Mouse (Mus musculus): ENCODE results near the gene Tmem139.

The Tmem139 gene

DNA sequence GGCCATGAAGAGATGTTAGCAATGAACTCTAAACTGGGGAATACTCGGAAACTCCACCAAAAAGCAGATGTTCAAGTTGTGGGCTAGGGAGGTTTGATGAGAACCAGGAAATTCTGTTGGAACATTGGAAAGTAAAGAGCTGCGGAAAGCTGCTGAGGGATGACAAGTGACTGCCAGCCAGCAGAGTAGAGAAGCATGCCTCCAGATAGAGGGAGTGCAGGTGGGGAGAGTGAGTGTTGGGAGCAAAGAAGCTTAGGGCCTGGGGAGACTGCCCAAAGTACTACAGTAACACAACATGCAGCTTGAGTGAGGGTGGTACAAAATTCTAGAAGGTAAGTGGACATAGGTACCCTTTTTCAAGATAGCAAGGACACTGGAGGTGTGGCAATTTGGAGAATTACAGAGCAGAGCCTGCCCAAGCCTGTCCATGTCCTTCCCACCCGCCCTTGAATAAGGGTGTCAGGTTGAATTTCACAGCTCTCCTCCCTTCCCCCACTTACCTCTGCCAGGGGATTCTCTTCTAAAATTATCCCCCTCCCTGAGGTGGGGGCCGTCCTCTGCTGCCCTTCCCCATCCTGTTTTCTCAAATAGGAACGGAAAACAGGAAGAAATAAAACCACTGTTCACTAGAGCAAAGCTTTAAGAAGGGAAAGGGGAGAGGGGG, 21.2 kb downstream of the Tmem139 start:
- no peak for DNase-seq (ENCODE audit: low spot score)

DNA sequence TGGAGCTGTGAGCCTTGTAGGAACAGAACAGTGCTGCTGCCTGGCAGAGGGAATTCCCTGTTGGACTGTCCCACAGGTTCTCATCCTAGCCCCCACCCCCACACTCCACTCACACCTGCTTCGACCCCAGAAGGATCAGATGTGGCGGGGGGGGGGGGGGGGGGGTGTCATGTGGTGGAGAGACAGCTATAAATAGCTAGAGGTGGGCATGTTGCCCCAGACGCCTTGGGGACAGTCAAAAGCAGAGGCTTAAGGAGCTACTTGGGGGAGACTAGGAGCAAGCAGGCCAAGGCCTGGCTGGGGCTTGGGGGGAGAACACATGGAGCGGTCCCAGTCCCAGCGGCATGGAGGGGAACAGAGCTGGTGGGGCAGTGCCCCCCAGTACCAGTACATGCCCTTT, 24.7 kb downstream of the Tmem139 start, which contains the start of gene Clcn1:
Gene Clcn1 (plus strand): TSS at position 238 of the 400 bp plus-strand sequence.
- no peak for DNase-seq (ENCODE audit: low spot score)

DNA sequence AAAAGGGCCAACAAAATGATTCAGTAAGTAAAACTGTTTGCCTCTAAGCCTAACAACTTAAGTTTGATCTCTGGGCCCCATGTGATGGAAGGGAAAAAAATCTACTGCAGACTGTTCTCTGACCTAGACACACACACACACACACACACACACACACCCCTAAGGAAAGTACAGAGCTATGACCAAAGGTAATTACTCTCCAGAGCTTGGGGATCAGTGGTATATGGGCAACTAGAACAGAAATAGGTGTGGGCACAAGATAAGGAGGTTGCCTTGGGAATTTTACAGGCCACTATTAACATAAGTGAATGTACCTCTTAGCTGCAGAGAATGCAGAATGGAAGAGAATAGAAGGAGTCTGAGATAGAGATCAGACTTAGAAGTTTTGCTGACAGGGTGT, 25.8 kb downstream of the Tmem139 start:
- DNase-seq (ENCODE audit: low spot score) = no peak

- DNase-seq (ENCODE audit: low spot score) = no peak
Measured at GRCm38 (mm10) chr6:42293327-42293726, 31.6 kb downstream of the Tmem139 start.

GRCm38 (mm10) chr6:42295549-42296094, 33.9 kb downstream of the Tmem139 start:
- no peak for DNase-seq (ENCODE audit: low spot score)

DNA sequence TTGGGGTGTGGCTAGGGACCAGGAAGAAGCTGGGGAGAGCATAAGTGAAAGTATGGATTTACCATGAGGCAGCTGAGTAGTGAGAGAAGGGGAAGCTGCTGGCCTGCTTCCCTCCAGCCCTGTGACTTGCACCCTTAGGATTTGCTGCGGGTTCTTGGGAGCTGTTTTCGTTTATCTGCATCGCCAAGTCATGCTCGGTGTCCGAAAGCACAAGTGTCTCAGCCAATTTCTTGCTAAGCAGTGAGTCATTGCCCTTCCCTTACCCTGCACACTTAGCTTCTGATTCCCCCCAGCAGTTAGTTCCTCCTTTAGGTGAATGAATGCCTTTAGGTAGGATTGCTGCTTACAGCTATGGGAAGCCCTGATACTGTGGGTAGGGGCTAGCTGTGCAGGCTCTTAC, 37.6 kb downstream of the Tmem139 start:
- DNase-seq (ENCODE audit: low spot score) = no peak

DNA sequence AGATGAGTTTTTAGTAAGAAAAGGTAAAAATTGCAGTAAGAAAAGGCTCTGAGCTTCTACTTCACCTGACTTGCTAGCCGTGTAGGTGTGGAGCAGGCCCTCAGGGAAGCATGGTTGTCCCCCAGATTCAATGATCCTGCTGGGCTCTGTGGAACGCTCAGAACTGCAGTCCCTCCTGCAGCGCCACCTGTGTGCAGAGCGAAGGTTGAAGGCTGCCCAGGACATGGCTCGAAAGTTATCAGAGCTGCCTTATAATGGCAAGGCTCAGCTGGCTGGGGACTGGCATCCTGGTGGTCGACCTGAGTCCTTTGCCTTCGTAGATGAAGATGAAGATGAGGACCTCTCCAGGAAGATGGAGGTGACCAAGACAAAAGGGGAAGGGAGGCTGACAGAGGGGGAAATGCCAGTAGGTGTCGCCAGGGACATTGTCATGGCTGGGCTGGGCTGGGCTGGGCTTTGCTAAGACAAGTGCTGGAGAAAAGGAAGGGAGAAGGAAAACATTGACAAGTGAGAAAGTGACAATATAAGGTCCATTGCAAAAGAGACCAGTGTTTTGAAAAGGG, 48.1 kb downstream of the Tmem139 start:
- DNase-seq (ENCODE audit: low spot score) = no peak

DNA sequence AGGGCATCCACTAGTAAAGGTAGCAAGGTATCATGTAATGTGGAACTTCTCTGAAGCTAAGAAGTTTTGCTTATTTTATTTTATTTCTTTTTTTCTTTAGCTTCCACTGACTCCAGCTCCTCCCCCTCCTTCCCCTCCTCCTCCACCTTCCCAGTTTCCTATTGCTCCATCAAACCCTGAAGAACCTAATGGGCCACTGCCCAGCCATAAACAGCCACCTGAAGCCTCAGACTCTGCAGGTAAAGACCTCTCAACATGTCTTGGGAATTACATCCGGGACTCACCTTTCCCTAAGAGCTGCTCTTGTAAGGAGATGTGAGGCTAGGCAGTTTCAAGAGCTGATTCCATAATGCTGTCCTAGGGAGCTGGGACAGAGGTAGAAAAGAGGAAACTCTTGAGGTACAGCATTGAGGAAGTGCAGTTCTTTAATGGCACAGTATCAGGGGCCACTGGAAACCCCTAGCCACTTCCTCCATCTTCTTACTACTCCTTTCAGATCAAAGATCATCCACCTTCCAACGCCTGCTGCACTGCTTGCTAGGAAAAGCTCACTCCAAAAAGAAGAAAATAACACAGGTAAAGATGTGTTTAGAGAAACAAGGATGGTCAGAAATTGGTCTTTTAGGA, 48.8 kb downstream of the Tmem139 start:
- DNase-seq (ENCODE audit: low spot score) = no peak

Measured in MN1 (cell line).